In the genomic region with DNA sequence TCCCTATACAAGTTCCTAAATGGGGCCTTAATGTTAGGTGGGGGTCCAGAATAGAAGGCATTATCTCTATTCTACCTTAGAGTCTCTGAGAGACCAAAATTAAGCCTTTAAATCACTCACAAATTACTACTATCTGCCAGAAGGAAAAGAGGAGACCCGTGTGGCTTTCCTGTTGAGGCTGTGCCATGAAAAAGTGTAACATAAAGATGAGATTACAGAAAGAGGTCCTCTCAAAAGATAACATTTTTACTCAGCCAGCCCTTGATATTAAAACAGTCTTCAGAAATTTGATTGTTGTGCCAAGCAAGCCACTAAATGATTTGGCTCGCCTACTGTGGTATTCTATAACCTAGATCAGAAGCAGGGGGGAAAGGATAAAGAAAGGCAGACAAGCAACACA, we compare ENCODE assay signal across 23 mouse cellular contexts.
"Had no signal": no experiment of that assay in that cellular context is flagged by ENCODE, and none has a peak within 500 bp of the region (broad histone marks: within the 10 kb centered on the region; RNA-seq: fewer than 3 reads in every experiment).

No protein-coding gene starts in this region.

- H3K27ac ChIP-seq: heart, embryonic 13.5 days; heart, embryonic 15.5 days; hindbrain, embryonic 10.5 days; hindbrain, embryonic 12.5 days; hindbrain, embryonic 14.5 days; intestine, embryonic 15.5 days; left cerebral cortex, adult 2 months; limb, embryonic 10.5 days; limb, embryonic 12.5 days had no signal

- H3K9ac ChIP-seq: heart, embryonic 13.5 days; heart, embryonic 15.5 days; hindbrain, embryonic 12.5 days; hindbrain, embryonic 14.5 days; intestine, embryonic 15.5 days; limb, embryonic 12.5 days had no signal

- DNase-seq: gastrocnemius, postnatal 25 days; heart, adult 2 months; heart, postnatal 4 days; kidney, adult 18-20 months; kidney, adult 8-10 months; kidney, postnatal 10 days; kidney, postnatal 25 days; kidney, postnatal 4 days; liver had no signal

- ATAC-seq: hindbrain, embryonic 16.5 days; intestine, embryonic 15.5 days; intestine, postnatal 0 days had no signal

- H3K4me3 ChIP-seq: heart, adult 2 months; heart, embryonic 13.5 days; heart, embryonic 15.5 days; hindbrain, embryonic 10.5 days; hindbrain, embryonic 12.5 days; intestine, embryonic 15.5 days; layer of hippocampus, adult 2 months; left cerebral cortex, adult 2 months; limb, embryonic 10.5 days; limb, embryonic 12.5 days had no signal

- H3K9me3 ChIP-seq: heart, embryonic 13.5 days; heart, embryonic 15.5 days; hindbrain, embryonic 12.5 days; intestine, embryonic 15.5 days; limb, embryonic 10.5 days had no signal

- H3K4me1 ChIP-seq: hindbrain, embryonic 10.5 days; hindbrain, embryonic 12.5 days; intestine, embryonic 15.5 days; limb, embryonic 10.5 days; limb, embryonic 12.5 days had no signal

- H3K36me3 ChIP-seq: heart, embryonic 15.5 days; intestine, embryonic 15.5 days had no signal

- H3K27me3 ChIP-seq: heart, embryonic 13.5 days; heart, embryonic 15.5 days; hindbrain, embryonic 12.5 days; intestine, embryonic 15.5 days; limb, embryonic 12.5 days had no signal

- H3K4me2 ChIP-seq: heart, embryonic 11.5 days; heart, embryonic 13.5 days; heart, embryonic 15.5 days; hindbrain, embryonic 12.5 days; hindbrain, embryonic 14.5 days; intestine, embryonic 15.5 days; limb, embryonic 12.5 days; liver, embryonic 11.5 days had no signal
